Comparison of ENCODE assay signal across 18 mouse cellular contexts in the genomic region with DNA sequence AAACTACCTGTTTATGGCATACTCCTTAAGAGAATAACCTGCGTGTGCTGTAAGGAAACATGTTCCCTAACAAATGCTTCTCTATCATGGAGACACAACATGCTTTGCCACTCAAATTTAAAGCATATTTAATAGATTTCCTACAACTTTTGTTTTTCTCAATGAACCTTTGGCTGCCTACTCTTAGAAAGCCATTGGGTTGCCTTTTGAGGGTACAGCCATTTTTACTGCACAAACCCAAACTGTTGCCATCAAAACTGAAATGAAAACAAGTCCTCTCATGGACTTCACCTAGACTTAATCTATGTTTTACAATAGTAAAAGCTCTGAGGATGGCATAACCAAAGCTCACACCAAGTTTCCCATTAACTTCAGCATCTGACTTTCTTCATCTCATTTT.
"Had no signal": no experiment of that assay in that cellular context is flagged by ENCODE, and none has a peak within 500 bp of the region (broad histone marks: within the 10 kb centered on the region; RNA-seq: fewer than 3 reads in every experiment).

No protein-coding gene starts in this region.

- DNase-seq: lung, adult 18-20 months; lung, embryonic 14.5 days; lung, postnatal 10 days; lung, postnatal 4 days; retina, postnatal 1 day; right cerebral cortex, adult 18-20 months; right cerebral cortex, postnatal 25 days; right cerebral cortex, postnatal 4 days; spleen, adult 18-20 months; thymus, adult 18-20 months; thymus, postnatal 14 days; thymus, postnatal 36 days had no signal

- H3K9me3 ChIP-seq: midbrain, embryonic 13.5 days; neural tube, embryonic 13.5 days; neural tube, embryonic 15.5 days had no signal

- H3K4me3 ChIP-seq: midbrain, embryonic 13.5 days; myocyte; neural tube, embryonic 13.5 days; neural tube, embryonic 15.5 days had no signal

- H3K9ac ChIP-seq: lung, embryonic 14.5 days; midbrain, embryonic 13.5 days; neural tube, embryonic 13.5 days; neural tube, embryonic 15.5 days had no signal

- ATAC-seq: midbrain, embryonic 13.5 days; midbrain, embryonic 16.5 days had no signal

- H3K27ac ChIP-seq: midbrain, embryonic 13.5 days; neural tube, embryonic 13.5 days; neural tube, embryonic 15.5 days had no signal

- H3K27me3 ChIP-seq: midbrain, embryonic 13.5 days; neural tube, embryonic 13.5 days; neural tube, embryonic 15.5 days had no signal

- H3K4me2 ChIP-seq: lung, embryonic 14.5 days; midbrain, embryonic 11.5 days; midbrain, embryonic 13.5 days; neural tube, embryonic 13.5 days; neural tube, embryonic 15.5 days had no signal
